Mouse (Mus musculus): ENCODE measurements around the gene Med29. TPM values are rescaled to one million over a fixed set of nuclear protein-coding genes. Genes with fewer than 3 reads are reported as not detected.
"Not testable (repeated sequence)": the region's sequence is repeated elsewhere in the genome, so short reads cannot be mapped to it uniquely, and the experiment has no call there.

Gene Med29
- polyA plus RNA-seq, 1 experiment from 2014 or later: 49.7 TPM

- WGBS: 75% methylated on average over 6 of the region's 6 CpGs
- H3K4me1 ChIP-seq (replicated peaks; ENCODE audit: control insufficient read depth, insufficient read depth, low read length); H3K27me3 ChIP-seq (ENCODE audit: control insufficient read depth, insufficient read depth, low read length); H3K36me3 ChIP-seq (ENCODE audit: control insufficient read depth, insufficient read depth, low read length); DNase-seq (ENCODE audit: low spot score); ATAC-seq (ENCODE audit: low FRiP score); H3K27ac ChIP-seq (ENCODE audit: low read depth, low read length); H3K9ac ChIP-seq (ENCODE audit: low read depth, low read length); H3K9me3 ChIP-seq (ENCODE audit: control insufficient read depth, low read length); H3K4me2 ChIP-seq (replicated peaks; ENCODE audit: low read depth, low read length); H3K4me3 ChIP-seq (ENCODE audit: low read depth, low read length): not testable (repeated sequence)
Measured at GRCm38 (mm10) chr7:28386877-28387276, 5.6 kb downstream of the Med29 start.

- Histone ChIP-seq H3K4me1 (replicated peaks; ENCODE audit: control insufficient read depth, insufficient read depth, low read length) (peaks cover 3% of the 10 kb centered on the region), H3K9me3 (ENCODE audit: control insufficient read depth, low read length) (no peaks in the 10 kb centered on the region), H3K36me3 (ENCODE audit: control insufficient read depth, insufficient read depth, low read length) (peaks cover 4% of the 10 kb centered on the region; the same call in 1 of the 2 replicates), H3K27me3 (ENCODE audit: control insufficient read depth, insufficient read depth, low read length) (no peaks in the 10 kb centered on the region), H3K9ac (ENCODE audit: low read depth, low read length) (no peak overlapping the region), H3K4me2 (replicated peaks; ENCODE audit: low read depth, low read length) (no peak overlapping the region), H3K4me3 (ENCODE audit: low read depth, low read length) (no peak overlapping the region), H3K27ac (ENCODE audit: low read depth, low read length) (no peak overlapping the region)
- WGBS: 26% methylated on average over 4 of the region's 4 CpGs
- peak; percentile 89 for DNase-seq (ENCODE audit: low spot score)
- peak; percentile 41; the same call in 1 of the 2 replicates for ATAC-seq (ENCODE audit: low FRiP score)
Measured at GRCm38 (mm10) chr7:28386462-28386861, 6.0 kb downstream of the Med29 start.

- no peak overlapping the region for H3K9ac ChIP-seq (ENCODE audit: low read depth, low read length)
- DNase-seq (ENCODE audit: low spot score): no peak
- H3K36me3 ChIP-seq (ENCODE audit: control insufficient read depth, insufficient read depth, low read length): peaks cover 4% of the 10 kb centered on the region; the same call in 1 of the 2 replicates
- H3K4me2 ChIP-seq (replicated peaks; ENCODE audit: low read depth, low read length): no peak overlapping the region
- ATAC-seq (ENCODE audit: low FRiP score): no peak
- WGBS: 94% methylated on average over 7 of the region's 7 CpGs
- H3K4me1 ChIP-seq (replicated peaks; ENCODE audit: control insufficient read depth, insufficient read depth, low read length): peaks cover 8% of the 10 kb centered on the region
- H3K9me3 ChIP-seq (ENCODE audit: control insufficient read depth, low read length): no peaks in the 10 kb centered on the region
- H3K27me3 ChIP-seq (ENCODE audit: control insufficient read depth, insufficient read depth, low read length): no peaks in the 10 kb centered on the region
- no peak overlapping the region for H3K4me3 ChIP-seq (ENCODE audit: low read depth, low read length)
- no peak overlapping the region for H3K27ac ChIP-seq (ENCODE audit: low read depth, low read length)
Measured at GRCm38 (mm10) chr7:28386007-28386406, 6.5 kb downstream of the Med29 start.

- 94% methylated on average over 9 of the region's 9 CpGs for WGBS
- no peak for ATAC-seq (ENCODE audit: low FRiP score)
- Histone ChIP-seq H3K4me3 (ENCODE audit: low read depth, low read length) (no peak overlapping the region), H3K9me3 (ENCODE audit: control insufficient read depth, low read length) (no peaks in the 10 kb centered on the region), H3K9ac (ENCODE audit: low read depth, low read length) (no peak overlapping the region), H3K36me3 (ENCODE audit: control insufficient read depth, insufficient read depth, low read length) (peaks cover under 1% of the 10 kb centered on the region; the same call in 1 of the 2 replicates), H3K4me1 (replicated peaks; ENCODE audit: control insufficient read depth, insufficient read depth, low read length) (peaks cover 9% of the 10 kb centered on the region), H3K27me3 (ENCODE audit: control insufficient read depth, insufficient read depth, low read length) (no peaks in the 10 kb centered on the region), H3K4me2 (replicated peaks; ENCODE audit: low read depth, low read length) (no peak overlapping the region), H3K27ac (ENCODE audit: low read depth, low read length) (no peak overlapping the region)
- DNase-seq (ENCODE audit: low spot score): no peak
Measured at GRCm38 (mm10) chr7:28385196-28385595, 7.3 kb downstream of the Med29 start.

- Histone ChIP-seq H3K27me3 (ENCODE audit: control insufficient read depth, insufficient read depth, low read length) (no peaks in the 10 kb centered on the region), H3K4me2 (replicated peaks; ENCODE audit: low read depth, low read length) (no peak overlapping the region), H3K4me1 (replicated peaks; ENCODE audit: control insufficient read depth, insufficient read depth, low read length) (peaks cover 9% of the 10 kb centered on the region), H3K27ac (ENCODE audit: low read depth, low read length) (no peak overlapping the region), H3K4me3 (ENCODE audit: low read depth, low read length) (no peak overlapping the region), H3K9me3 (ENCODE audit: control insufficient read depth, low read length) (no peaks in the 10 kb centered on the region), H3K9ac (ENCODE audit: low read depth, low read length) (no peak overlapping the region), H3K36me3 (ENCODE audit: control insufficient read depth, insufficient read depth, low read length) (no peaks in the 10 kb centered on the region)
- ATAC-seq (ENCODE audit: low FRiP score) (no peak), DNase-seq (ENCODE audit: low spot score) (no peak)
- 85% methylated on average over 6 of the region's 6 CpGs for WGBS
Measured at GRCm38 (mm10) chr7:28384162-28384561, 8.3 kb downstream of the Med29 start.

GRCm38 (mm10) chr7:28383606-28384005 lies 8.9 kb downstream of the Med29 start:
- Histone ChIP-seq H3K27ac (ENCODE audit: low read depth, low read length) (no peak overlapping the region), H3K27me3 (ENCODE audit: control insufficient read depth, insufficient read depth, low read length) (no peaks in the 10 kb centered on the region), H3K4me3 (ENCODE audit: low read depth, low read length) (no peak overlapping the region), H3K36me3 (ENCODE audit: control insufficient read depth, insufficient read depth, low read length) (no peaks in the 10 kb centered on the region), H3K9me3 (ENCODE audit: control insufficient read depth, low read length) (no peaks in the 10 kb centered on the region), H3K4me1 (replicated peaks; ENCODE audit: control insufficient read depth, insufficient read depth, low read length) (peaks cover 9% of the 10 kb centered on the region), H3K9ac (ENCODE audit: low read depth, low read length) (no peak overlapping the region), H3K4me2 (replicated peaks; ENCODE audit: low read depth, low read length) (no peak overlapping the region)
- DNase-seq (ENCODE audit: low spot score): no peak
- ATAC-seq (ENCODE audit: low FRiP score): no peak
- WGBS: 82% methylated on average over 4 of the region's 4 CpGs

- no peak for ATAC-seq (ENCODE audit: low FRiP score)
- Histone ChIP-seq H3K27ac (ENCODE audit: low read depth, low read length) (no peak overlapping the region), H3K9ac (ENCODE audit: low read depth, low read length) (no peak overlapping the region), H3K27me3 (ENCODE audit: control insufficient read depth, insufficient read depth, low read length) (no peaks in the 10 kb centered on the region), H3K36me3 (ENCODE audit: control insufficient read depth, insufficient read depth, low read length) (no peaks in the 10 kb centered on the region), H3K4me1 (replicated peaks; ENCODE audit: control insufficient read depth, insufficient read depth, low read length) (peaks cover 9% of the 10 kb centered on the region), H3K4me3 (ENCODE audit: low read depth, low read length) (no peak overlapping the region), H3K4me2 (replicated peaks; ENCODE audit: low read depth, low read length) (no peak overlapping the region), H3K9me3 (ENCODE audit: control insufficient read depth, low read length) (no peaks in the 10 kb centered on the region)
- WGBS: 76% methylated on average over 11 of the region's 11 CpGs
- no peak for DNase-seq (ENCODE audit: low spot score)
Measured at GRCm38 (mm10) chr7:28382981-28383396, 9.5 kb downstream of the Med29 start.

- Histone ChIP-seq H3K27me3 (ENCODE audit: control insufficient read depth, insufficient read depth, low read length) (no peaks in the 10 kb centered on the region), H3K9ac (ENCODE audit: low read depth, low read length) (no peak overlapping the region), H3K27ac (ENCODE audit: low read depth, low read length) (0 out of 2 replicates have a peak overlapping the region, but pooled peaks have one; percentile 71), H3K9me3 (ENCODE audit: control insufficient read depth, low read length) (no peaks in the 10 kb centered on the region), H3K36me3 (ENCODE audit: control insufficient read depth, insufficient read depth, low read length) (no peaks in the 10 kb centered on the region), H3K4me3 (ENCODE audit: low read depth, low read length) (no peak overlapping the region), H3K4me1 (replicated peaks; ENCODE audit: control insufficient read depth, insufficient read depth, low read length) (peaks cover 9% of the 10 kb centered on the region), H3K4me2 (replicated peaks; ENCODE audit: low read depth, low read length) (no peak overlapping the region)
- ATAC-seq (ENCODE audit: low FRiP score): no peak
- DNase-seq (ENCODE audit: low spot score): no peak
- WGBS: 75% methylated on average over 9 of the region's 12 CpGs
Measured at GRCm38 (mm10) chr7:28382347-28382951, 10.1 kb downstream of the Med29 start.

GRCm38 (mm10) chr7:28381938-28382337 lies 10.6 kb downstream of the Med29 start:
- peak overlapping the region; percentile 71 for H3K27ac ChIP-seq (ENCODE audit: low read depth, low read length)
- WGBS: 7% methylated on average over 19 of the region's 20 CpGs
- no peak for ATAC-seq (ENCODE audit: low FRiP score)

More at GRCm38 (mm10) chr7:28381938-28382337, 10.6 kb downstream of the Med29 start:
- Histone ChIP-seq H3K4me1 (replicated peaks; ENCODE audit: control insufficient read depth, insufficient read depth, low read length) (peaks cover 9% of the 10 kb centered on the region), H3K36me3 (ENCODE audit: control insufficient read depth, insufficient read depth, low read length) (no peaks in the 10 kb centered on the region), H3K4me3 (ENCODE audit: low read depth, low read length) (peak overlapping the region; percentile 12), H3K9ac (ENCODE audit: low read depth, low read length) (peak overlapping the region; percentile 57), H3K27me3 (ENCODE audit: control insufficient read depth, insufficient read depth, low read length) (no peaks in the 10 kb centered on the region), H3K4me2 (replicated peaks; ENCODE audit: low read depth, low read length) (peak overlapping the region; percentile 45), H3K9me3 (ENCODE audit: control insufficient read depth, low read length) (no peaks in the 10 kb centered on the region)
- DNase-seq (ENCODE audit: low spot score): peak; percentile 53

Data from hindbrain, embryonic 11.5 days (tissue).